Mouse (Mus musculus): ENCODE data around the gene Ppp1r3d. TPM values are rescaled to one million over a fixed set of nuclear protein-coding genes. Genes with fewer than 3 reads are reported as not detected.
A peak's percentile ranks its signal among the peaks of the same experiment; 100 is the strongest.

The Ppp1r3d gene
- 5.5 and 5.9 TPM in 2 replicates for polyA plus RNA-seq (2015; fragmentation: Nextera tagmentation; extraction: Ambion mirVana)

DNA sequence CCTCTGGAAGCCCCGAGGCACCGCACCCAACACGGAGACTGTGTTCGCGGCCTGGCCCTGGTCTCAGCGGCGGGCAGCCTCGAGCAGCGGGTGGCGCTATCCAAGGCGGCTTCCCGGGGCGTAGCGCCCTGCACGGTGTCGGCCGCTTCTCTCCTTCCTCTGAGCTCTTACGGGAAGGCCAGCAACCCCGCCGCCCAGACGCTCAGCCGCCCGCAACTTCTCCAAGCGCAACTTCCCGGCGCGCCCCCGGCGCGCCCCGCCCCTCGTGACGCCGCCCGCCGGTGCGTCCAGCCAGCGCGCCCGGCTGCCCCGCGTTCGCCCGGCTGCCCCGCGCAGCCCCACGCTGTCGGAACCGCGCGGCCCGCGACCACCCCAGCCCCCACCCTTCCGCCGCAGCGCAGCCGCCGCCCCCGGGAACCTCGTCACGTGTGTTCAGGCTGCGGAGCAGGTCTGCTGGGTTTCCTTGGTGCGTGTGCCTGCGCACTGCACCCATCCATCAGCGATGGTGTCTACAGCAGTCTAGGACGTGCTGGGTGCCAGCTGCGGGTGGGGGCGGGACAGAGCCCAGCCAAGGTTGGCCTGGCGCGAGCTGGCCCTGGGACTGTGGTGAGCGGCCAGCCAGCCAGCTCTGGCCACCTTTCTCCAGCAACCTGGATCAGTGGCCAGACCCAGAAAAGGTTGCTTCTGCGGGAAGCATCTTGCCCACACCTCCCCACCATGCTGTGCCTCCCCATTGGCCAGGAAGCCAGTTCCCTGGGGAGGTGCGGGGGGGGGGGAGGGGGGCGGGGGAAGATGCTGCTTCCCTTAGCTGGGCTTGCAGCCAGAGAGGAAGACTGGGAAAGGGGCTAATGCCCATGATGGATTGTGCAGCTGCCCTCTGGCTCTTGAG, at the start of gene Ppp1r3d, which contains the start of gene Fam217b:
Gene Ppp1r3d, minus strand, starts transcription at position 212 of the 889 bp plus-strand sequence.
Gene Fam217b, plus strand, starts transcription at position 264 of the 889 bp plus-strand sequence.
- Histone ChIP-seq H3K4me3 (ENCODE audit: low read length) (peak within 1 kb of the TSS; percentile 76), H3K27me3 (replicated peaks; ENCODE audit: control insufficient read depth, insufficient read depth, low read length) (no peaks in the 10 kb centered on the region), H3K36me3 (ENCODE audit: control insufficient read depth, insufficient read depth, low read length) (0 out of 2 replicates have a peak, but pooled peaks cover 3% of the 10 kb centered on the region), H3K9me3 (ENCODE audit: control insufficient read depth, low read length) (no peaks in the 10 kb centered on the region), H3K27ac (ENCODE audit: low read depth, low read length) (peak within 1 kb of the TSS; percentile 86), H3K4me1 (ENCODE audit: control insufficient read depth, insufficient read depth, low read depth, low read length) (peaks cover 23% of the 10 kb centered on the region), H3K4me2 (ENCODE audit: low read length) (peak within 1 kb of the TSS; percentile 96), H3K9ac (ENCODE audit: low read depth, low read length) (peak within 1 kb of the TSS; percentile 67)
- peak; percentile 89 for ATAC-seq
- under 1% methylated on average over 63 of the region's 74 CpGs for WGBS

DNA sequence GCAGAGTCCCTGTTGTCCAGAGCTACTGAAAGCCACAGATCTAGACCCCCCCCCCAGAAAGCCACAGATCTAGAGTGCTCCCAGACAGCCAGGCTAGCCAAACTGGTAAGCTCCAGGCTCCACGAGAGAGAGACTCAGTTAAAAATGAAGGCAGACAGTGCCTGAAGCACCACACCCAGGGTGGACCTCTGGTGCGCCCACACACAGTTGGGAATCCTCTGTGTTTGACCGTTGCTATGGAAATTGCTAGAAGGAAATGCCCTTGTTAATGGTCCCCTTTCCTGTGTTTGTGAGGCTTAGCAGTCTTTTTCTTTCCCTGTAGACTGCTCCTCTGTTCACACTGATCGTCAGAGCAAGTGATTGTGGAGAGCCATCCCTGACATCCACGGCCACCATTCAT, 46.1 kb upstream of the Ppp1r3d start:
- H3K36me3 ChIP-seq (ENCODE audit: control insufficient read depth, insufficient read depth, low read length) = no peaks in the 10 kb centered on the region
- 67% methylated on average over 5 of the region's 5 CpGs for WGBS
- no peaks in the 10 kb centered on the region for H3K9me3 ChIP-seq (ENCODE audit: control insufficient read depth, low read length)
- ATAC-seq = no peak
- H3K27me3 ChIP-seq (replicated peaks; ENCODE audit: control insufficient read depth, insufficient read depth, low read length) = no peaks in the 10 kb centered on the region
- H3K4me2 ChIP-seq (ENCODE audit: low read length) = no peak overlapping the region
- peaks cover 6% of the 10 kb centered on the region for H3K4me1 ChIP-seq (ENCODE audit: control insufficient read depth, insufficient read depth, low read depth, low read length)
- H3K9ac ChIP-seq (ENCODE audit: low read depth, low read length) = no peak overlapping the region
- H3K27ac ChIP-seq (ENCODE audit: low read depth, low read length) = no peak overlapping the region
- no peak overlapping the region for H3K4me3 ChIP-seq (ENCODE audit: low read length)

DNA sequence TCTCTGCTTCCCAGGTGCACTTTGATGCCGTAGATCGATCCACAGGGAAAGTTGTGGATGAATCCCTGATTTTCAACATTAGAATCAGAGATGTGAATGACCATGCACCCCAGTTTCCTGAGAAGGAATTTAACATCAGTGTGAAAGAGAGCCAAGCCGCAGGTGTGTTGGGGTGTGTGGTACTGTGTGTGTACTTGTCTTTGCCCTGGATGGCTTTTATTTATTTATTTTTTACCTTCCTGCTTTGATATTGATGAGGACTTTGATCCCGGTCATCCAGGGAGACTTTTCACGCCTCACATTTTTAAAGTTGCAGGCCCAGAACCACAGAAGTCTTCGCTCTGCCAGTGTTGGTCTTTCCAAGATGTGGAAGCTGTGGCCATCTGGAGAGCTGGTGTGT, 43.1 kb upstream of the Ppp1r3d start:
- Histone ChIP-seq H3K27ac (ENCODE audit: low read depth, low read length) (no peak overlapping the region), H3K9ac (ENCODE audit: low read depth, low read length) (no peak overlapping the region), H3K4me2 (ENCODE audit: low read length) (no peak overlapping the region), H3K9me3 (ENCODE audit: control insufficient read depth, low read length) (no peaks in the 10 kb centered on the region), H3K4me3 (ENCODE audit: low read length) (no peak overlapping the region), H3K27me3 (replicated peaks; ENCODE audit: control insufficient read depth, insufficient read depth, low read length) (no peaks in the 10 kb centered on the region), H3K36me3 (ENCODE audit: control insufficient read depth, insufficient read depth, low read length) (no peaks in the 10 kb centered on the region), H3K4me1 (ENCODE audit: control insufficient read depth, insufficient read depth, low read depth, low read length) (peaks cover 9% of the 10 kb centered on the region)
- ATAC-seq = no peak
- WGBS = 90% methylated on average over 6 of the region's 6 CpGs

DNA sequence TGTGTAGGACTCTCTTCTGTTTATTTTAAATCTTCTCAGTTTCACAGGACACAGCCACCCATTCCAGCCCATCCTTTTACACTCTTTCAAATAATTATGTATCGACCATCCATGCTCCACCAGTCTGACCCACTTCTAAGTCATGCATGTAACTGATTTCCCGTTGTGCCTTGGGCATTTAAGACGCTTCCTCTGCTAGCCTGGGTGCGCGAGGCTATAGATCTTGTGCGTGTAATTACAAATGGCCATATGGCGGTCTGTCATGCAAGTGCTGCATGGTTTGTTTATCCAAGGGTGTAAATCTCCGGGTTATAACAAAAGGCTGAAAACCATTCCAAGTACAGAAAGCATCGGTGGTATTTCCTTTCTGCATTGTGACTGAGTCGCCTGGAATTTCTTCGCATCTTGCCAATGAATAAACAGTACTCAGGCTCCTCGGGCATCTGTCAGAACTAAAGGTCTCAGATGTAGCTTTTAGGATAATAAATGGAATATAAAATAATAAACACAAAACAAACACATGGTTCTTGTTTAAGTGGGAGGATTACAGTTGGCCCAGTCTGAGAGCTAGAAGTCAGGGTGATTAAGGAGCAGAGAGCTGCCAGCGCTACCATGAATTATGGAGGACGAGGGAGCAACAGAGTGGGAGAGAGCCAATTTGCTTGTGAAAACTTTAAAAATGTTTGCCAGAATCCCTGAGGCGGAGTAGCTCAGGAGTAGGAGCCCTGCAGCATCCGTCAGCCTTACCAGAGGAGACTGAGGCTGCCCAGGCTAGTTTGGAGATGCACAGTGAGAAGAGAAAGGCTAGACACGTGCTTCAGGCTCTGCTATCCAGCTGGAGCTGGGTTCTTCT, 40.6 kb upstream of the Ppp1r3d start:
- Histone ChIP-seq H3K4me2 (ENCODE audit: low read length) (0 out of 2 replicates have a peak overlapping the region, but pooled peaks have one; percentile 18), H3K36me3 (ENCODE audit: control insufficient read depth, insufficient read depth, low read length) (no peaks in the 10 kb centered on the region), H3K9me3 (ENCODE audit: control insufficient read depth, low read length) (no peaks in the 10 kb centered on the region), H3K27ac (ENCODE audit: low read depth, low read length) (peak overlapping the region; percentile 26; the same call in 1 of the 2 replicates), H3K27me3 (replicated peaks; ENCODE audit: control insufficient read depth, insufficient read depth, low read length) (no peaks in the 10 kb centered on the region), H3K9ac (ENCODE audit: low read depth, low read length) (no peak overlapping the region), H3K4me3 (ENCODE audit: low read length) (no peak overlapping the region), H3K4me1 (ENCODE audit: control insufficient read depth, insufficient read depth, low read depth, low read length) (peaks cover 7% of the 10 kb centered on the region)
- peak; percentile 84 for ATAC-seq
- WGBS = 25% methylated on average over 17 of the region's 17 CpGs

DNA sequence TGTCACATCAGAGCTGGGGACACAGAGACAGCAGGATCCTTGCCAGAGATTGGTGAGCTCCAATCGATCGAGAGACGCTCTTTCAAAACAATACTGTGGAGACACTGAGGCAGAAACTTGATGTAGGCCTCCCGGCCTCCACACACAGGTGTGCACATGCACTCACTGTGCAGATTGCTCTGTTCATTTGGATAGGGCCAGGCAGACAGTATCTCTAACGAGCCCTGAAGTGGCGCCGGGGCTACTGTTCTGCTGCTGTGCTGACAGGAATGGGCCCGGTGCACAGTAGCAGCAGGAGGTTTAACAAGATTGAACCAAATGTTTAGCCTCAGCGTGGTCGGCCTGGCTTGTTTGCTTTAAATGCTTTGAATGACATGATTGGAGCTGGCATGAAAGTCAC, 36.7 kb upstream of the Ppp1r3d start:
- WGBS = 65% methylated on average over 10 of the region's 10 CpGs
- Histone ChIP-seq H3K4me2 (ENCODE audit: low read length) (no peak overlapping the region), H3K4me3 (ENCODE audit: low read length) (no peak overlapping the region), H3K9me3 (ENCODE audit: control insufficient read depth, low read length) (no peaks in the 10 kb centered on the region), H3K4me1 (ENCODE audit: control insufficient read depth, insufficient read depth, low read depth, low read length) (peaks cover 7% of the 10 kb centered on the region), H3K9ac (ENCODE audit: low read depth, low read length) (no peak overlapping the region), H3K27me3 (replicated peaks; ENCODE audit: control insufficient read depth, insufficient read depth, low read length) (no peaks in the 10 kb centered on the region), H3K27ac (ENCODE audit: low read depth, low read length) (no peak overlapping the region), H3K36me3 (ENCODE audit: control insufficient read depth, insufficient read depth, low read length) (no peaks in the 10 kb centered on the region)
- no peak for ATAC-seq

DNA sequence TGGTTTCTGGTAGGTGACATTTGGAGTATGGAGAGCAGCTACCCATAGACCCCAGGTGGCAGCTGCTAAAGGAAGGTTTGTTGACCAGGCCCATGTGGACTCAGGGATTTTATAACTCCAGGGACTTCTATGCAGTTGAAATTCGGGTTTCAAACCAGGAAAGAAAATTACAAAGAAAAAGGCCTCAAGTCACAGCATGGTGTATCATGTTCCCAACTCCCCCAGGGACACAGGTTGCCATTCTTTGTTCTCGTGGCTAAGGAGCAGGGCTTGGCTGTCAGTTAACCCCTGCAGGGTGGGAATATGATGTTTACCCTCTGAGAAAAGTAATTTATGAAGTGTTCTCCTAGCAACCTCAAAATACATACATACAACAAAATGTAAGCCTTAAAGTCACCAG, 36.0 kb upstream of the Ppp1r3d start:
- no peak overlapping the region for H3K27ac ChIP-seq (ENCODE audit: low read depth, low read length)
- no peaks in the 10 kb centered on the region for H3K9me3 ChIP-seq (ENCODE audit: control insufficient read depth, low read length)
- no peaks in the 10 kb centered on the region for H3K36me3 ChIP-seq (ENCODE audit: control insufficient read depth, insufficient read depth, low read length)
- no peaks in the 10 kb centered on the region for H3K27me3 ChIP-seq (replicated peaks; ENCODE audit: control insufficient read depth, insufficient read depth, low read length)
- no peak overlapping the region for H3K4me3 ChIP-seq (ENCODE audit: low read length)
- H3K4me2 ChIP-seq (ENCODE audit: low read length) = no peak overlapping the region
- WGBS = 14% methylated on average over 2 of the region's 2 CpGs
- peaks cover 3% of the 10 kb centered on the region for H3K4me1 ChIP-seq (ENCODE audit: control insufficient read depth, insufficient read depth, low read depth, low read length)
- H3K9ac ChIP-seq (ENCODE audit: low read depth, low read length) = no peak overlapping the region
- no peak for ATAC-seq

DNA sequence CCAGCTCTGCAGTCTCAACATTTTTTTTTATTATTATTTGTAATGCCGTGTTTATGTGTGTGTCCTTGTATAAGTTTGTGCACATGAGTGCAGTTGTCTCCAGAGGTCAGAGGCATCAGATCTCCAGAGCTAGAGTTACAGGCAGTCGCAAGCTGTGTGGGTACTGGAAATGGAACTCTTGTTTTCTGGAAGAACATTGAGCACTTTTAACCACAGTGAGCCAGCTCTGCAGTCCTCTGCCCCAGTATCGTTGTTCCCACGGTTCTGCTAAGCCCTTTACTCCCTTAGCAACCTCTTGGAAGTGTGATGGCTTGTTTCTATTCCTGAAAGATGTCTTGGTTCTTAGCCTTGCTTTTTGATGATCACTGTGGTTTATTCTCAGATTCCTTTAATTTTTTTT, 35.1 kb upstream of the Ppp1r3d start:
- Histone ChIP-seq H3K4me2 (ENCODE audit: low read length) (no peak overlapping the region), H3K4me3 (ENCODE audit: low read length) (no peak overlapping the region), H3K9me3 (ENCODE audit: control insufficient read depth, low read length) (no peaks in the 10 kb centered on the region), H3K36me3 (ENCODE audit: control insufficient read depth, insufficient read depth, low read length) (no peaks in the 10 kb centered on the region), H3K27ac (ENCODE audit: low read depth, low read length) (no peak overlapping the region), H3K4me1 (ENCODE audit: control insufficient read depth, insufficient read depth, low read depth, low read length) (no peaks in the 10 kb centered on the region), H3K9ac (ENCODE audit: low read depth, low read length) (no peak overlapping the region), H3K27me3 (replicated peaks; ENCODE audit: control insufficient read depth, insufficient read depth, low read length) (no peaks in the 10 kb centered on the region)
- 77% methylated on average over 4 of the region's 4 CpGs for WGBS
- ATAC-seq = no peak

DNA sequence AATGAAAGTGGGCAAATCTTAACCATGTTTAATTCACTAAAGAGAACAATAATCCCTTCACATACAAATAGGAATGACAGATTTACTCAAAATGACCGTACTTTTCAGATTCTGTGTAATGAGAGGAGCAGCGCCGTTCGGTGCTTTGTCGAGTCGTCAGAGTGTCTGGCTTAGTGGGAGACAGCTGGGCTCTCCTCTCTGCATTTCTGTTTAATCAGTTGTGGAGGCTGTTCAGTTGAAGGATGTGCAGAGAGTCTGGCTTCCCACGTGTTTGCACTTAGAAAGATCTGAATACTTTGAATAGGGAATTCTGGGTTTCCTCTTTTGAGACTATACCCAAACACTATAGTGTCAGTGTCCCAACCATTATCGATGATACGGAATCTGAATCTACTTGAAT, 23.0 kb upstream of the Ppp1r3d start:
- Histone ChIP-seq H3K27me3 (replicated peaks; ENCODE audit: control insufficient read depth, insufficient read depth, low read length) (no peaks in the 10 kb centered on the region), H3K4me2 (ENCODE audit: low read length) (no peak overlapping the region), H3K36me3 (ENCODE audit: control insufficient read depth, insufficient read depth, low read length) (no peaks in the 10 kb centered on the region), H3K27ac (ENCODE audit: low read depth, low read length) (no peak overlapping the region), H3K4me1 (ENCODE audit: control insufficient read depth, insufficient read depth, low read depth, low read length) (no peaks in the 10 kb centered on the region), H3K4me3 (ENCODE audit: low read length) (no peak overlapping the region), H3K9ac (ENCODE audit: low read depth, low read length) (no peak overlapping the region), H3K9me3 (ENCODE audit: control insufficient read depth, low read length) (no peaks in the 10 kb centered on the region)
- no peak for ATAC-seq
- WGBS = 48% methylated on average over 9 of the region's 9 CpGs

DNA sequence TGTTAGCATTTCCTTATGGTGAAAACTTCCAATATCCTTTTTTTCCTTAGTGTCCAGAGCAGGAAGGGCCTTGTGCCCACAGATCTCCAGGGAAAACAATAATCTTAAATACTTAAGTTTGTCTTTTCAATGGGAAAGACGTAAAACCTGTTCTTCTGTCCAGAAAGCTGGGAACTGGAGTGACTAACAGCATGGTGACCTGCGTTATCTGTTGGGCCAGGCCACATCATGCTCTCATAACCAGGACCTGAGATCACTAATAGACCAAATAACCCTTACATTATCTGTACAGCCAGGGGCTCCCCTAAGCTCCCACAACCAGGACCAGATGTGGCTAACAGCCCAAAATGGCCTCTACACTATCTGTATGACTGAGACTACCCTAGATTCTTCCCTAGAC, 19.6 kb upstream of the Ppp1r3d start:
- H3K36me3 ChIP-seq (ENCODE audit: control insufficient read depth, insufficient read depth, low read length) = no peaks in the 10 kb centered on the region
- no peak overlapping the region for H3K9ac ChIP-seq (ENCODE audit: low read depth, low read length)
- no peak overlapping the region for H3K4me3 ChIP-seq (ENCODE audit: low read length)
- H3K27me3 ChIP-seq (replicated peaks; ENCODE audit: control insufficient read depth, insufficient read depth, low read length) = no peaks in the 10 kb centered on the region
- no peaks in the 10 kb centered on the region for H3K9me3 ChIP-seq (ENCODE audit: control insufficient read depth, low read length)
- no peak overlapping the region for H3K27ac ChIP-seq (ENCODE audit: low read depth, low read length)
- no peaks in the 10 kb centered on the region for H3K4me1 ChIP-seq (ENCODE audit: control insufficient read depth, insufficient read depth, low read depth, low read length)
- H3K4me2 ChIP-seq (ENCODE audit: low read length) = no peak overlapping the region
- WGBS = 91% methylated on average over 2 of the region's 2 CpGs
- ATAC-seq = no peak
